Mouse (Mus musculus): Measurements from ENCODE around the gene Gm10337. TPM values are rescaled to one million over a fixed set of nuclear protein-coding genes. Genes with fewer than 3 reads are reported as not detected.
A peak's percentile ranks its signal among the peaks of the same experiment; 100 is the strongest.

Gm10337 gene
- total and polyA plus RNA-seq, 3 experiments = not detected

GRCm38 (mm10) chr15:102517976-102518858, 14.7 kb downstream of the Gm10337 start, which contains the start of gene Tarbp2 (continued):
- TF ChIP-seq CHD2 (IDR thresholded peaks at IDR 0.05; ENCODE audit: low read length) = peak; percentile 80; the same call in 1 of the 2 replicates
- no peak for TF ChIP-seq USF2 (conservative IDR thresholded peaks at IDR 0.05; ENCODE audit: low read depth, low read length)
- TF ChIP-seq EP300 (IDR thresholded peaks at IDR 0.05; ENCODE audit: low read length) = no peak; the same call in 1 of the 2 replicates
- no peak for TF ChIP-seq BHLHE40 (IDR thresholded peaks at IDR 0.05; ENCODE audit: low read depth, low read length)
- TF ChIP-seq NELFE (IDR thresholded peaks at IDR 0.05; ENCODE audit: low read depth, low read length) = peak; percentile 94
- no peak for TF ChIP-seq JUND (conservative IDR thresholded peaks at IDR 0.05; ENCODE audit: low read depth, low read length)
- TF ChIP-seq GABPA (IDR thresholded peaks at IDR 0.05; ENCODE audit: insufficient replicate concordance, low read depth, low read length) = no peak; the same call in 1 of the 2 replicates
- TF ChIP-seq ZNF384 (IDR thresholded peaks at IDR 0.05; ENCODE audit: low read depth, low read length) = peak; percentile 97
- TF ChIP-seq POLR2AphosphoS2 (IDR thresholded peaks at IDR 0.05; ENCODE audit: low read depth, low read length) = no peak; the same call in 1 of the 2 replicates
- no peak for TF ChIP-seq JUN (IDR thresholded peaks at IDR 0.05; ENCODE audit: insufficient read depth, low read depth, low read length)
- no peak for TF ChIP-seq ZC3H11A (IDR thresholded peaks at IDR 0.05; ENCODE audit: low read depth, low read length)
- TF ChIP-seq RCOR1 (conservative IDR thresholded peaks at IDR 0.05; ENCODE audit: low read depth, low read length) = no peak
- no peak for TF ChIP-seq ETS1 (conservative IDR thresholded peaks at IDR 0.05; ENCODE audit: low read depth, low read length)
- peak; percentile 54; the same call in 1 of the 2 replicates for TF ChIP-seq SIN3A (IDR thresholded peaks at IDR 0.05; ENCODE audit: low read length)
- peak; percentile 90 for TF ChIP-seq POLR2A (IDR thresholded peaks at IDR 0.05; ENCODE audit: low read depth, low read length)
- peak; percentile 44; the same call in 1 of the 2 replicates for TF ChIP-seq MEF2A (IDR thresholded peaks at IDR 0.05; ENCODE audit: borderline replicate concordance, low read depth, low read length)
- TF ChIP-seq PAX5 (IDR thresholded peaks at IDR 0.05; ENCODE audit: low read length) = no peak
- TF ChIP-seq CHD1 (IDR thresholded peaks at IDR 0.05; ENCODE audit: low read depth, low read length) = no peak
- peak; percentile 78; the same call in 1 of the 2 replicates for TF ChIP-seq KAT2A (IDR thresholded peaks at IDR 0.05; ENCODE audit: insufficient replicate concordance, low read length)
- TF ChIP-seq UBTF (IDR thresholded peaks at IDR 0.05; ENCODE audit: low read depth, low read length) = no peak
- TF ChIP-seq CTCF (conservative IDR thresholded peaks at IDR 0.05 in 1 of 2, IDR thresholded peaks at IDR 0.05 in 1 of 2; ENCODE audit: low read depth in 2 of 2, low read length in 2 of 2) = no peak
- TF ChIP-seq ZKSCAN1 (IDR thresholded peaks at IDR 0.05; ENCODE audit: borderline replicate concordance, low read depth, low read length) = no peak
- peak; percentile 91 for TF ChIP-seq HCFC1 (IDR thresholded peaks at IDR 0.05; ENCODE audit: low read depth, low read length)
- no peak for TF ChIP-seq MAFK (IDR thresholded peaks at IDR 0.05; ENCODE audit: insufficient replicate concordance, low read length)

- Histone ChIP-seq H3K9ac (ENCODE audit: insufficient read depth, low read depth) (peak overlapping the region; percentile 96), H3K79me2 (replicated peaks; ENCODE audit: control insufficient read depth, extremely low read depth, insufficient read depth, poor library complexity, severe bottlenecking) (peaks cover 6% of the 10 kb centered on the region), H3K27me3 (replicated peaks) (peaks cover 3% of the 10 kb centered on the region), H3K4me2 (ENCODE audit: insufficient read depth, low read depth, poor library complexity, severe bottlenecking) (peak overlapping the region; percentile 87), H3K4me3 (replicated peaks in 1 of 3; ENCODE audit: low read depth in 2 of 3, low read length in 2 of 3, poor library complexity in 1 of 3) (peak overlapping the region; percentile 61 to 98 (median 90)), H3K27ac (ENCODE audit: insufficient read depth, low read depth) (peak overlapping the region; percentile 94), H3K36me3 (replicated peaks in 1 of 2; ENCODE audit: control insufficient read depth in 1 of 2, insufficient read depth in 1 of 2, low read length in 1 of 2) (peaks cover 27 to 33% of the 10 kb centered on the region in 2 experiments), H3K9me3 (replicated peaks; ENCODE audit: low read length) (no peaks in the 10 kb centered on the region), H3K4me1 (ENCODE audit: control insufficient read depth in 1 of 2, insufficient read depth in 2 of 2) (peaks cover 3 to 28% of the 10 kb centered on the region in 2 experiments; a peak in 3 of 4 replicates)
- dilution Hi-C loops (cut with MboI; ENCODE audit: extremely low pct_ligation_motif_present, extremely low pct_unique_long_range_greater_than_20kb, low sequenced_read_pairs) (no loop called here), in situ Hi-C loops (cut with MboI; ENCODE audit: low pct_ligation_motif_present, low pct_unique_long_range_greater_than_20kb, low sequenced_read_pairs) (loop anchor here (5.0 kb wide), 1 partner anchor 52 kb away; no protein-coding TSS in a partner anchor)
- no peak for DNase-seq (ENCODE audit: extremely low read depth)
- TF ChIP-seq NELFE (IDR thresholded peaks at IDR 0.05; ENCODE audit: low read depth, low read length) = no peak
- no peak for TF ChIP-seq ZC3H11A (IDR thresholded peaks at IDR 0.05; ENCODE audit: low read depth, low read length)
Measured at GRCm38 (mm10) chr15:102518859-102519201, 15.3 kb downstream of the Gm10337 start.

All from CH12.LX (cell line).